Mouse (Mus musculus): ENCODE measurements around the gene Ccdc85b.

The Ccdc85b gene

GRCm38 (mm10) chr19:5456241-5456921, 1.3 kb downstream of the Ccdc85b start:
- no peak for DNase-seq (ENCODE audit: low spot score)

GRCm38 (mm10) chr19:5455568-5455967, 2.1 kb downstream of the Ccdc85b start:
- DNase-seq (ENCODE audit: low spot score): no peak

GRCm38 (mm10) chr19:5455037-5455436, 2.7 kb downstream of the Ccdc85b start:
- no peak for DNase-seq (ENCODE audit: low spot score)

DNA sequence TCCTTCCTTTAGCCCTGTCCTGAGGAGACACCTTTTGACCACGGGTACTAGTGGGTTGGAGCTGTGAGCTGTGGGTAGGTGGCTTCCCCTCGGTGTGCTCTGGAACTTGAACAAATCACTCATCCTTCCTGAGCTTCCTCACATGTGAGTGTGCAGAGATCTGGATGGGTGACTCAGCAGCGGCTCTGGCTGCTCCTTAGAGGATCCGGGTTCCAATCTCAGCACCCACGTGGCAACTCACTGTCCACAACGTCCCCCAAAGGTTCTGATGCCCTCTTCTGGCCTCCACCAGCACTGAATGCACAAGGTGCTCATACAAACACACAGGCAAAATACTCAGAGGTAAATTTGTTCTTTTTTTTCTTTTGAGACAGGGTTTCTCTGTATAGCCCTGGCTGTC, 5.9 kb downstream of the Ccdc85b start:
- DNase-seq (ENCODE audit: low spot score): no peak

GRCm38 (mm10) chr19:5449673-5450072, 8.0 kb downstream of the Ccdc85b start:
- DNase-seq (ENCODE audit: low spot score): no peak

- no peak for DNase-seq (ENCODE audit: low spot score)
Measured at GRCm38 (mm10) chr19:5448354-5449150, 9.1 kb downstream of the Ccdc85b start.

GRCm38 (mm10) chr19:5447515-5448353, 10.0 kb downstream of the Ccdc85b start, which contains the start of gene Fosl1:
TSS of gene Fosl1 (plus strand) at chr19:5447547.
- DNase-seq (ENCODE audit: low spot score): no peak

DNA sequence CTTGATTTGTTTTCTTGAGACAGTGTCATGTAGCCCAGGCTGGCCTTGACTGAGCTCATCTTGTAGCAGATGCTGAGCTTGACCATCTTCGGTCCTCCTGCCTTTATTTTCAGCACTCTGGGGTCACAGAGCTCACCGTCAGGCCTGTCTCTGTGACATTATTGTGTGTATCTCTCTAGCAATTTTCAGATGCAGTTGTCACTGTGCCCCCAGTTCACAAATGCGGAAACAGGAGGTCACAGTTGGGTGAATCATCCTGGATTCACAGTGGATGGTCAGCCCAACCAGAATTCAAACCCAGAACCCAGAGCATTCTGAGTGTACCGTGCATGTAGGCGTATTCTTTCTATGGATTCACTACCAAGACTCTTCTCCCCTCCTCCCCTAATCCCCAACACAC, 11.9 kb downstream of the Ccdc85b start:
- DNase-seq (ENCODE audit: low spot score): no peak

DNA sequence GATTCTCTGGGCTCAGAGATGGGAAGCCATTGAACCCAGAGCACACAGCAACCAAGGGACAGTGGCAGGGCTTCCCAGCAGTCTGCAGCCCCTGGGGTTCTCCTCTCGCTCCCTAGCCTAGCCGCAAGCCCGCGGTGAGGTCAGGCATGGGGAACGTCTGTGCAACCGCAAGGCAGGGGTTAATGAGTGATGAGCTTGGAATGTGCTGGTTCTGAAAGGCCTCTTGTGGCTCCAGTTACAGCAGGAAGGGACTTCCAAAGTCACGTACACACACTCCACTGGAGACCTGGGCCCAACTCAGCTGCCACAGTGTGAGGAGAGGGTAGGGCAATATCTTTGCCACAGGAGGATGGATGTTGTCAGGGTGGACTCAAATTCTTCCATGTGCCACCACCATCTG, 12.7 kb downstream of the Ccdc85b start:
- DNase-seq (ENCODE audit: low spot score): no peak

DNA sequence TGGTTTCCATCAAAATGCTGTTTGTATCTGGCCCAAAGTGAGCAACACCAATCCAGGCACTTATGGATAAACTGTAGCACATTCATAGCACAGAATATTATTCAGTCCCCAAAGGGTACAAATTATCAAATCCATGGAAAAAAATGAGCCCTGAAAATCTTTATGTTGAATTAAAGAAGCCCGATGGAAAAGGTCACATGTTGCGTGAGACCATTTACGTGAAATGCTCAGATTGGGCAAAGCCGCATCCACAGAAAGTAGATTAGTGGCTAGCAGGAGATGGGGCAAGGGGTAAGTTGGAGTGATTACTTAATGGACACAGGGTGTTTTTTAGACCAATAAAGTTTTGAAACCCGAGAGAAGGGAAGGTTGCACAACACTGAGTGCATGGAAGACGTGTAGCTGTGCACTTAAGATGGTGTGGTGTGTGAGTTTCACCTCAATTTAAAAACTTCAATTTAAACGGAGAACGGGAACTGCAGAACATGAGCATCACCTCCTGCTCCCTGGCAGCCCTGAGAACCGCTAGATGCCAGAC, 13.3 kb downstream of the Ccdc85b start:
- DNase-seq (ENCODE audit: low spot score): no peak

GRCm38 (mm10) chr19:5433951-5434350, 23.7 kb downstream of the Ccdc85b start:
- DNase-seq (ENCODE audit: low spot score): no peak

GRCm38 (mm10) chr19:5432992-5433852, 24.5 kb downstream of the Ccdc85b start:
- peak; percentile 51 for DNase-seq (ENCODE audit: low spot score)

DNA sequence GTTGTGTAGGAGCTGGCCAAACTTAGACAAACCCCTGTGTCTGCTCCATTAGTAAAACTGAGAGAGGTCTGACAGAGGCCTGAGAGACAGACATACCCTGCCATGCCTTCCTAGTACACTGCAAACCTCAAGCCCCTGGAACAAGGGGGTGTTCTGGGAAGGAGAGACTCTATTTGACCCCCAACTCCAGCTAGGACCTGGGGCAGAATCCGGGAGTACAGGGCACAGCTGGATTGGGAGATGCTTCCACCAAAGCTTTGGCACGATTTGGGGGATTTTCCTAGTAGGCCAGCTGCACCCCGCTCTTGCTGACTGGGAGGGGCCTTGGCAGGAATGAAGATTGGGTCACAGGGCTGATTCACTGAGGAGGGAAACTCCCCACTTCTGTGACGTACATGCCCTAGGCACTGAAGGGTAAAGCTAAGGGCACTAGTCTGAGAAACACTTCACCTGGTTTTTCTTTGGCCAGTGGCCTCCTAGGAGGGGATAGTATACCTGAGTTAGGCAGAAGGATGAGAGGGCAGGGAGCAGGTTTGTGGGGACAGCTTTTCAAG, 25.7 kb downstream of the Ccdc85b start:
- no peak for DNase-seq (ENCODE audit: low spot score)

DNA sequence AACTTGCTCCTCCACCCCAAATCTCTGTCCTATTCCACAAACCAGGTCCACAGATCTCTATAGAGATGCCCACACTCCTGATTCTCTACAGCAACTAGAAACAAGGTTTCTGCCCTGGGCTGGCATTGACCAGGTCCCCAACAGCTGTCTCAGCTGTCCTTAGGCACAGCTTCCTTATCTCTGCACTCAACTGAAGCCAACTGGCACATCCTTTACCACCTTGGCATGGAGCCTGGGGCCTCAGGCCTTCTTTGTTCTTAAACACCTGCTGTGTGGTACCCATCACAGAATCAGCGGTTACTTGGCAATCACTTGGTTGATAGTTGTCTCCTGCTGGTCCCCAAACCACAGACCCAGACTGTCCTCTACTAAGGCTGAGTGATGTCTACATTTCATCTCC, 27.3 kb downstream of the Ccdc85b start:
- DNase-seq (ENCODE audit: low spot score): no peak

GRCm38 (mm10) chr19:5429806-5430205, 27.9 kb downstream of the Ccdc85b start:
- DNase-seq (ENCODE audit: low spot score): no peak

DNA sequence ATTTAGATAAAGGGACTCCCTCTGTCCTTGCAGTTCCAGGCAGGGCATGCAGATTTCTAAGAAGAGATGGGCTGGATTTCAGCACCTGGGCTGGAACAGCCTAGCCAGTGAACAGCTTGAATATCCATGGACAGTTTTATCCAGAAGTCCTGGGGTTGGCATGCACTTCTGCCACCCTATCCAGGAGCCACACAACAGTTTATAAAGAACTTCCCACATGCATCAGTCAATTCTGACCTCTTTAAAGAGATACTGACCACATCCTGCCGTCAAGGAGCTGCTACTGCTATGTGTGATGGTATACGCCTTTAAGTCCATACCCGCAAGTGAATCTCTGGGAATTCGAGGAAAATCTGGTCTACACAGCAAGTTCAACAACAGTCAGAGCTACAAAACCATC, 28.5 kb downstream of the Ccdc85b start:
- no peak for DNase-seq (ENCODE audit: low spot score)

- DNase-seq (ENCODE audit: low spot score): no peak
Measured at GRCm38 (mm10) chr19:5428083-5428482, 29.6 kb downstream of the Ccdc85b start.

- DNase-seq (ENCODE audit: low spot score): no peak
Measured at GRCm38 (mm10) chr19:5426640-5427290, 30.9 kb downstream of the Ccdc85b start.

- DNase-seq (ENCODE audit: low spot score): no peak
Measured at GRCm38 (mm10) chr19:5425906-5426565, 31.7 kb downstream of the Ccdc85b start.

Measured in ovary, adult 18-20 months (tissue).